Mouse (Mus musculus): Measurements from ENCODE around the gene Hyal1.

Hyal1 gene

GRCm38 (mm10) chr9:107624539-107624938 lies 47.8 kb downstream of the Hyal1 start:
- peak; percentile 59 for DNase-seq

GRCm38 (mm10) chr9:107624951-107625350 lies 48.2 kb downstream of the Hyal1 start:
- DNase-seq, result no peak

GRCm38 (mm10) chr9:107625351-107626128 lies 48.8 kb downstream of the Hyal1 start:
- DNase-seq, result no peak

- DNase-seq, result no peak
Measured at GRCm38 (mm10) chr9:107626158-107626843, 49.6 kb downstream of the Hyal1 start.

GRCm38 (mm10) chr9:107626844-107627277 lies 50.1 kb downstream of the Hyal1 start:
- peak; percentile 91 for DNase-seq

- peak; percentile 12 for DNase-seq
Measured at GRCm38 (mm10) chr9:107627387-107628255, 50.9 kb downstream of the Hyal1 start.

GRCm38 (mm10) chr9:107628721-107629410 lies 52.1 kb downstream of the Hyal1 start:
- peak; percentile 84 for DNase-seq

- no peak for DNase-seq
Measured at GRCm38 (mm10) chr9:107629411-107629730, 52.6 kb downstream of the Hyal1 start.

- DNase-seq, result peak; percentile 54
Measured at GRCm38 (mm10) chr9:107629901-107630425, 53.2 kb downstream of the Hyal1 start.

GRCm38 (mm10) chr9:107630576-107630975 lies 53.8 kb downstream of the Hyal1 start:
- peak; percentile 20 for DNase-seq

All from kidney, postnatal 14 days (tissue).